Mouse (Mus musculus): ENCODE measurements around the gene Map3k11.

GRCm38 (mm10) chr19:5704801-5705571 is 16.4 kb downstream of the Map3k11 start:
- no peak for TF ChIP-seq CTCF (IDR thresholded peaks at IDR 0.05; ENCODE audit: borderline replicate concordance, extremely low read depth, insufficient read depth, insufficient read length)
- TF ChIP-seq POLR2A (IDR thresholded peaks at IDR 0.05; ENCODE audit: borderline replicate concordance, extremely low read depth, insufficient read depth, insufficient read length, poor library complexity, severe bottlenecking): no peak
